Mouse (Mus musculus) c-Kit-positive CD71-negative TER-119-negative erythroid progenitor cells, embryonic 14.5 days (primary cell): ENCODE data around the gene Cd207.

Experiments
- DNase-seq: peaks from one replicate; pipeline ENCODE4 v3.0.0-alpha.2; 2013; ENCODE audit warnings: low read depth

Gene Cd207

GRCm38 (mm10) chr6:83677757-83678156 is at the start of gene Cd207:
TSS of gene Cd207 (minus strand) at chr6:83677857.
- DNase-seq: no peak

GRCm38 (mm10) chr6:83727178-83727577 is 49.5 kb upstream of the Cd207 start:
- DNase-seq: no peak

- DNase-seq: no peak
These were observed 44.9 kb upstream of the Cd207 start for GRCm38 (mm10) chr6:83722526-83722925.

GRCm38 (mm10) chr6:83717026-83717425 is 39.4 kb upstream of the Cd207 start:
- no peak for DNase-seq

GRCm38 (mm10) chr6:83715461-83716196 is 38.0 kb upstream of the Cd207 start:
- DNase-seq: no peak

- DNase-seq: no peak
These were observed 36.8 kb upstream of the Cd207 start for GRCm38 (mm10) chr6:83714221-83715123.

- no peak for DNase-seq
These were observed 35.8 kb upstream of the Cd207 start for GRCm38 (mm10) chr6:83713271-83714136.

GRCm38 (mm10) chr6:83711725-83712475 is 34.2 kb upstream of the Cd207 start:
- no peak for DNase-seq

- peak; percentile 35 for DNase-seq
These were observed 33.5 kb upstream of the Cd207 start, which contains the start of gene Vax2 for GRCm38 (mm10) chr6:83711067-83711675. TSS of gene Vax2 (plus strand) at chr6:83711264.

- no peak for DNase-seq
These were observed 32.9 kb upstream of the Cd207 start for GRCm38 (mm10) chr6:83710361-83711066.

- no peak for DNase-seq
These were observed 30.3 kb upstream of the Cd207 start for GRCm38 (mm10) chr6:83707738-83708510.

- no peak for DNase-seq
These were observed 27.0 kb upstream of the Cd207 start for GRCm38 (mm10) chr6:83704701-83705100.

- DNase-seq: no peak
These were observed 26.6 kb upstream of the Cd207 start for GRCm38 (mm10) chr6:83704294-83704693.

- no peak for DNase-seq
These were observed 26.0 kb upstream of the Cd207 start for GRCm38 (mm10) chr6:83703722-83704078.

- no peak for DNase-seq
These were observed 25.5 kb upstream of the Cd207 start for GRCm38 (mm10) chr6:83703000-83703721.

- DNase-seq: no peak
These were observed 24.7 kb upstream of the Cd207 start for GRCm38 (mm10) chr6:83702146-83702999.

GRCm38 (mm10) chr6:83701001-83701400 is 23.3 kb upstream of the Cd207 start:
- no peak for DNase-seq

GRCm38 (mm10) chr6:83699971-83700370 is 22.3 kb upstream of the Cd207 start:
- DNase-seq: no peak
